Mouse (Mus musculus) right cerebral cortex, postnatal 4 days (tissue): Measurements from ENCODE around the gene Snrnp25.
A peak's percentile ranks its signal among the peaks of the same experiment; 100 is the strongest.

Experiments used
- DNase-seq: peaks from one replicate; pipeline ENCODE4 v3.0.0-alpha.2; 2022

Snrnp25 gene

GRCm38 (mm10) chr11:32205058-32205873, at the start of gene Snrnp25:
Gene Snrnp25 (plus strand): TSS chr11:32205415.
- DNase-seq, result peak; percentile 94

GRCm38 (mm10) chr11:32156854-32157630, 48.2 kb upstream of the Snrnp25 start:
- DNase-seq, result no peak

GRCm38 (mm10) chr11:32157791-32158594, 47.2 kb upstream of the Snrnp25 start:
- peak; percentile 71 for DNase-seq

GRCm38 (mm10) chr11:32159176-32159575, 46.0 kb upstream of the Snrnp25 start:
- no peak for DNase-seq

- DNase-seq, result no peak
These were observed 44.9 kb upstream of the Snrnp25 start for GRCm38 (mm10) chr11:32160341-32160740.

- DNase-seq, result peak; percentile 47
These were observed 43.7 kb upstream of the Snrnp25 start for GRCm38 (mm10) chr11:32161500-32161899.

DNA sequence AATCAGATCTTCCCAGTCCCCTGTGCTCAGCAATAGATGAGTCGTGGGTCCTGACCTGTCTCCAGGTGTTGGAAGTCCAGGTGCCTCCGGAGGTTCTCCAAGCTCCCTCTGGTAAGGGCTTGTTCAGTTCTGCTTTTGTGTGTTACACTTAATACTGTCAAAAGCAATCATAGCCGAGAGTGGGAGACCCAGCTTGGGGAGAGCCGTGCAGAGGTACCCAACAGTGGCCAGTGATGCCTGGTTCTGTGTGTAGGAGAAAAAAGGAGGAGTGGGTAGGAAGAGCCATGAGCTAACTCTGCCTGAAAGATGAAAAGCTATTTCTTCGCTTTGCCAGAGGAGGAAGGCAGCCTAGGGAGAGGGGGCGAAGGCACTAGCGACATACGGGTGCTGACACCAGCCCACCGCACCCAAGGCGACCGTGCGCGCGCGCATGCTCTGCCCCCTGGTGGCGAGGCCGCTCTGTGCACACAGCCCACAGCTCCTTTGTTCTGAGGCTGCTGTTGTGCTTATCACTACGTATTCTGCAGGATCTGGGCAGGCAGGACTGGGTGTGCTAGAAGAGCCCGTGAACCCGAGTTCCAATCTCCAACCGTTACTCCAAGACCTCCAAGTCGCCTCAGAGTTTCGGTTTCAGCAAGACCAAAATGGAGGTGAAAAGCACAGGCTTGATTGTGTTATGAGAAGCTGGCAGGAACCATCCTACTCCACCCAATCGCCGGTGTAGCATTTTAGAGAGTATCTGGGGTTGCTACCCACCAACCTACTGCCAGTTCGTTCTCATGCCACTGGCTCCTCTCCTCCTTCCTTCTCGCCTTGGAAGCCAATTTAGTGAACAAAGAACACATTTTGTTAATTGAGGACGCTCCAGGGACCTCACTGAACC, 43.1 kb upstream of the Snrnp25 start:
- peak; percentile 96 for DNase-seq

- DNase-seq, result no peak
These were observed 38.5 kb upstream of the Snrnp25 start for GRCm38 (mm10) chr11:32166683-32167082.

GRCm38 (mm10) chr11:32178506-32178905, 26.7 kb upstream of the Snrnp25 start:
- DNase-seq, result no peak

DNA sequence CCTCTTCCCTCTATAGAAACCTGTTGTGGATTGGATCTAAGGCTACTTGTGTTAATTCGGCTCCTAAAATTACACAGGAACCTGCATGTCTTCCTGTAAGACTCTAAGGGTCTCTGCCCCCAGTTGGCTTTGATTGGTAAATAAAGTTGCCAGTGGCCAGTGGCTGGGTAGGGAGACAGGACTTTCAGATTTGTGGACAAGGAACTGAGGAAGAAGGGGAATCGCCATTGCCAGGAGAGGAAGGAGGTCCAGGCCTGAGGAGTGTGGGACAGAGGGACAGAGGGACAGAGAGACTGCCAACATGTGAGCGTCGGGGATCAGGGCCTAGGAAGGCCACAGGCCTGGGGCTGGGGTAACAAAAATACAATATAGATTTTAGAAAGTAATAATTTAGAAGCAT, 24.0 kb upstream of the Snrnp25 start:
- DNase-seq, result no peak

- DNase-seq, result peak; percentile 96
These were observed 23.0 kb upstream of the Snrnp25 start for GRCm38 (mm10) chr11:32181973-32182868.

GRCm38 (mm10) chr11:32184469-32184868, 20.7 kb upstream of the Snrnp25 start:
- DNase-seq, result no peak

DNA sequence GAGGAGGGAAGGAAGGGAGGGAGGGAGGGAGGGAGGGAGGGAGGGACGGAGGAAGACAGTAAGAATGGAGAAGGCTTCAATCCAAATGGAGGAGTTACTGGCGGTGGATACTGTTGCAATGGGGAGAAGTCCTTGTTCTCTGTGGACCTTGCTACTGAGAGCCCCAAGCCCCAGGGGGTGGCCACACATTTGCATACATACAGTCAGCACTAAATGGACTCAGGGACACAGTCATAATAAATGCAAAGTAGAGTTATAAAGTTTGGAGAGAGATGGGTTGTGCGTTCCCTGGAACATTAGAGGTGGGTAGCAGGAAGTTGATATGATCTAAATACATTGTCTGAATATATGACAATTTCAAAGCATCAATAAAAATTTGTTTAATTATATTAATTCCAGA, 19.2 kb upstream of the Snrnp25 start:
- DNase-seq, result no peak

GRCm38 (mm10) chr11:32187256-32187655, 18.0 kb upstream of the Snrnp25 start:
- DNase-seq, result no peak

DNA sequence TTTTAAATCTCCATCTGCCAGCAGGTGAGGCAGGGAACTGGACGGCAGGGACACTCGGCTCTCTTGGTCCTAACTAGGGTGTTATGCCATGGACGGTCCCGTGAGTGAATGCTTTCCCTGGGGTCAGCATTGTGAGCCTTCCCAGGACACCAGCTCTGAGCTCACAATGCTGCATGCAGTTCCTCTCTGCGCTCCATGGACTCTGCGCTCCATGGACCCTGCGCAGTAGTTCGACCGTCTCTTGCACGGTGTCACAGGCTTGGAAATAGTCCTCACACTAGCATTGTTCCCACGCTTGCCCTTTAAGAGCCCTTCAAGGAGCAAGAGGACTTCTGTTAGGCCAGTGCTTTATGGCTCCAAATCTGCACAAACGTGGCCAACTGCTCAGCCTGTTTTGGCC, 16.3 kb upstream of the Snrnp25 start:
- no peak for DNase-seq

GRCm38 (mm10) chr11:32189434-32189833, 15.8 kb upstream of the Snrnp25 start:
- no peak for DNase-seq

GRCm38 (mm10) chr11:32190119-32190518, 15.1 kb upstream of the Snrnp25 start:
- no peak for DNase-seq

DNA sequence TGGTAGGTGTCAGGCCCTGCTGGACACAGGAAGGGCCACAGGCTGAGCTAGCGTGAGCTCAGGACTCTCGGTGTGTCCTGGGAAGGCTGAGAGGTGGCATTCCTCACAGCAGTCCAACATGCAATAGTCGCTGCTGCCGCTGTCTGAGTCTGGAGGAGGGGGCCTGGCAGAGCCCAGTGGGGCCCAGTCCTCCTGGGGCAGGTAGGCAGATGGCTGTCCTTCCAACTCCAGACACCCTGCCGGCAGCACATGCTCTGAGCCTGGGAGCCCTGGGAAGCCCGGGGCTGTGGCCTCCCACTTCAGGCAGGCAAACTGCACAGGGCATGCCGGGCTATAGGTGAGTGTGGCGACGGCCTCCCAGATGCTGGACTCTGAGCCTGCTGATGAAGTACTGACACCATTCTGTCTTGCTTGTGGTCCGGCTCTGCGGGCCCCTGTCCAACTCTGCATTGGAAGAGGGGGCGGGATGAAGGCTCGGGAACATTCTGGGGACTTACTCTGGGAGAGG, 14.6 kb upstream of the Snrnp25 start:
- DNase-seq, result no peak

GRCm38 (mm10) chr11:32193156-32193555, 12.1 kb upstream of the Snrnp25 start:
- no peak for DNase-seq

- no peak for DNase-seq
These were observed 11.1 kb upstream of the Snrnp25 start for GRCm38 (mm10) chr11:32194086-32194485.

- DNase-seq, result no peak
These were observed 10.6 kb upstream of the Snrnp25 start for GRCm38 (mm10) chr11:32194626-32195025.
